Mouse (Mus musculus): ENCODE results near the gene Tollip. TPM values are rescaled to one million over a fixed set of nuclear protein-coding genes. Genes with fewer than 3 reads are reported as not detected.
"Not testable (repeated sequence)": the region's sequence is repeated elsewhere in the genome, so short reads cannot be mapped to it uniquely, and the experiment has no call there.

Gene Tollip
- polyA plus RNA-seq, 1 experiment from 2014 or later: 48.9 TPM

DNA sequence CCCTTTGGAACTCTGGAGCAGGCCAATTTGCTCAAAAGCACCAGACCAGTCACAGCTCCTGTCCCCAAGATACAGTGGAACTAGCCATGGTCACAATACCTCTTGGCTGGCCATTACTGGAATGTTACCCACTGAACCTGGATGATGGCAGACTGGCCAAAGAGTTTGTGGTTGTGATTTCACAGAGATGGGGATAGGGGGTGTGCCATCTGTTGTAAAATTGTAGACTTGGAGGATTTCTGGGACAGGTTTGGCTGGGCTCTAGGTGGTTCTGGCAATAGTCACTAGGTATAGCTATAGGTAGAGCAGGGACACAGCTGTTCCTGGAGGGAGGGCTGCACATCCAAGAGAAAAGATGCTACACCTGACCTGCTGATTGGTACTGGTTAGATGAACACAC, 29.2 kb upstream of the Tollip start:
- Histone ChIP-seq H3K27me3 (replicated peaks; ENCODE audit: control insufficient read depth, insufficient read depth, low read length) (peaks cover 59% of the 10 kb centered on the region), H3K4me2 (ENCODE audit: low read depth, low read length) (no peak overlapping the region), H3K9ac (ENCODE audit: low read depth, low read length) (no peak overlapping the region), H3K27ac (replicated peaks; ENCODE audit: low read depth, low read length) (no peak overlapping the region), H3K36me3 (ENCODE audit: control insufficient read depth, insufficient read depth, low read length) (no peaks in the 10 kb centered on the region), H3K9me3 (ENCODE audit: control insufficient read depth, low read length) (no peaks in the 10 kb centered on the region), H3K4me1 (ENCODE audit: control insufficient read depth, insufficient read depth, low read length) (0 out of 2 replicates have a peak, but pooled peaks cover 5% of the 10 kb centered on the region), H3K4me3 (ENCODE audit: low read depth, low read length) (no peak overlapping the region)
- no peak for ATAC-seq (ENCODE audit: low read depth)
- no peak for DNase-seq (ENCODE audit: low spot score)

- ATAC-seq (ENCODE audit: low read depth) (no peak), DNase-seq (ENCODE audit: low spot score) (peak; percentile 41)
- 0 out of 2 replicates have a peak, but pooled peaks cover 5% of the 10 kb centered on the region for H3K4me1 ChIP-seq (ENCODE audit: control insufficient read depth, insufficient read depth, low read length)
- H3K27me3 ChIP-seq (replicated peaks; ENCODE audit: control insufficient read depth, insufficient read depth, low read length): peaks cover 44% of the 10 kb centered on the region
- H3K27ac ChIP-seq (replicated peaks; ENCODE audit: low read depth, low read length): no peak overlapping the region
- 19% methylated on average over 7 of the region's 7 CpGs for WGBS
- no peak overlapping the region for H3K4me3 ChIP-seq (ENCODE audit: low read depth, low read length)
- H3K9ac ChIP-seq (ENCODE audit: low read depth, low read length): no peak overlapping the region
- H3K36me3 ChIP-seq (ENCODE audit: control insufficient read depth, insufficient read depth, low read length): no peaks in the 10 kb centered on the region
- H3K9me3 ChIP-seq (ENCODE audit: control insufficient read depth, low read length): no peaks in the 10 kb centered on the region
- H3K4me2 ChIP-seq (ENCODE audit: low read depth, low read length): no peak overlapping the region
These were observed 27.6 kb upstream of the Tollip start for GRCm38 (mm10) chr7:141945927-141946326.

GRCm38 (mm10) chr7:141943444-141943843, 25.1 kb upstream of the Tollip start:
- Histone ChIP-seq H3K9me3 (ENCODE audit: control insufficient read depth, low read length) (no peaks in the 10 kb centered on the region), H3K36me3 (ENCODE audit: control insufficient read depth, insufficient read depth, low read length) (no peaks in the 10 kb centered on the region), H3K27me3 (replicated peaks; ENCODE audit: control insufficient read depth, insufficient read depth, low read length) (peaks cover 22% of the 10 kb centered on the region), H3K9ac (ENCODE audit: low read depth, low read length) (no peak overlapping the region), H3K27ac (replicated peaks; ENCODE audit: low read depth, low read length) (no peak overlapping the region), H3K4me1 (ENCODE audit: control insufficient read depth, insufficient read depth, low read length) (no peaks in the 10 kb centered on the region), H3K4me3 (ENCODE audit: low read depth, low read length) (no peak overlapping the region), H3K4me2 (ENCODE audit: low read depth, low read length) (no peak overlapping the region)
- ATAC-seq (ENCODE audit: low read depth) (no peak), DNase-seq (ENCODE audit: low spot score) (no peak)
- WGBS: 66% methylated on average over 5 of the region's 5 CpGs

- WGBS: 93% methylated on average over 6 of the region's 6 CpGs
- H3K9me3 ChIP-seq (ENCODE audit: control insufficient read depth, low read length): no peaks in the 10 kb centered on the region
- no peaks in the 10 kb centered on the region for H3K27me3 ChIP-seq (replicated peaks; ENCODE audit: control insufficient read depth, insufficient read depth, low read length)
- ATAC-seq (ENCODE audit: low read depth) (no peak), DNase-seq (ENCODE audit: low spot score) (no peak)
- H3K4me2 ChIP-seq (ENCODE audit: low read depth, low read length): no peak overlapping the region
- no peaks in the 10 kb centered on the region for H3K36me3 ChIP-seq (ENCODE audit: control insufficient read depth, insufficient read depth, low read length)
- H3K9ac ChIP-seq (ENCODE audit: low read depth, low read length): no peak overlapping the region
- H3K4me3 ChIP-seq (ENCODE audit: low read depth, low read length): no peak overlapping the region
- no peak overlapping the region for H3K27ac ChIP-seq (replicated peaks; ENCODE audit: low read depth, low read length)
- no peaks in the 10 kb centered on the region for H3K4me1 ChIP-seq (ENCODE audit: control insufficient read depth, insufficient read depth, low read length)
These were observed 16.6 kb upstream of the Tollip start for GRCm38 (mm10) chr7:141934951-141935350.

GRCm38 (mm10) chr7:141934128-141934898, 16.0 kb upstream of the Tollip start:
- peak; percentile 5 for DNase-seq (ENCODE audit: low spot score)
- Histone ChIP-seq H3K4me2 (ENCODE audit: low read depth, low read length) (no peak overlapping the region), H3K4me3 (ENCODE audit: low read depth, low read length) (no peak overlapping the region), H3K4me1 (ENCODE audit: control insufficient read depth, insufficient read depth, low read length) (no peaks in the 10 kb centered on the region), H3K27ac (replicated peaks; ENCODE audit: low read depth, low read length) (no peak overlapping the region), H3K27me3 (replicated peaks; ENCODE audit: control insufficient read depth, insufficient read depth, low read length) (no peaks in the 10 kb centered on the region), H3K36me3 (ENCODE audit: control insufficient read depth, insufficient read depth, low read length) (no peaks in the 10 kb centered on the region), H3K9ac (ENCODE audit: low read depth, low read length) (no peak overlapping the region), H3K9me3 (ENCODE audit: control insufficient read depth, low read length) (no peaks in the 10 kb centered on the region)
- peak; percentile 68; the same call in 1 of the 2 replicates for ATAC-seq (ENCODE audit: low read depth)
- WGBS: 61% methylated on average over 7 of the region's 7 CpGs

DNA sequence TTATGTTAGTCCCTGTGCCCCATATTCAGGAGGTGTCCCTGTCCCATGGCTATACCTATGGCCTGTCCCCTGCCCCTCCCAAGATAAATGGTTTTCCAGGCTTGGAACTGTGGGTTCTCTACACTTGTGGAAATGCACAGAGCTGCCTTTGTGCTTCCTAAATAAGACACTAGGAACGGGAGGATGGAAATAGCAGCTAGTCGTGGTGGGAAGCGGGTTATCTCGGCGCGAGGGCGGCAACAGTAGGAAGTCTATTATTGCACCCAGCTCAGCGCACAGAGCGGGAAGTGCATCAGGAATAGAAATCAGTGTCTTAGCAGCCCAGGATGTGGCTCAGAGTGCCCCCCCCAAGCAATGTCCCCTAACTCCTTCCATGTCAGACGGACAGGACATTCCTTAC, 10.3 kb upstream of the Tollip start:
- Histone ChIP-seq H3K4me2 (ENCODE audit: low read depth, low read length) (no peak overlapping the region), H3K4me1 (ENCODE audit: control insufficient read depth, insufficient read depth, low read length) (no peaks in the 10 kb centered on the region), H3K9me3 (ENCODE audit: control insufficient read depth, low read length) (no peaks in the 10 kb centered on the region), H3K4me3 (ENCODE audit: low read depth, low read length) (no peak overlapping the region), H3K36me3 (ENCODE audit: control insufficient read depth, insufficient read depth, low read length) (no peaks in the 10 kb centered on the region), H3K9ac (ENCODE audit: low read depth, low read length) (no peak overlapping the region), H3K27ac (replicated peaks; ENCODE audit: low read depth, low read length) (no peak overlapping the region), H3K27me3 (replicated peaks; ENCODE audit: control insufficient read depth, insufficient read depth, low read length) (no peaks in the 10 kb centered on the region)
- no peak for ATAC-seq (ENCODE audit: low read depth)
- DNase-seq (ENCODE audit: low spot score): no peak
- WGBS: 75% methylated on average over 10 of the region's 10 CpGs

DNA sequence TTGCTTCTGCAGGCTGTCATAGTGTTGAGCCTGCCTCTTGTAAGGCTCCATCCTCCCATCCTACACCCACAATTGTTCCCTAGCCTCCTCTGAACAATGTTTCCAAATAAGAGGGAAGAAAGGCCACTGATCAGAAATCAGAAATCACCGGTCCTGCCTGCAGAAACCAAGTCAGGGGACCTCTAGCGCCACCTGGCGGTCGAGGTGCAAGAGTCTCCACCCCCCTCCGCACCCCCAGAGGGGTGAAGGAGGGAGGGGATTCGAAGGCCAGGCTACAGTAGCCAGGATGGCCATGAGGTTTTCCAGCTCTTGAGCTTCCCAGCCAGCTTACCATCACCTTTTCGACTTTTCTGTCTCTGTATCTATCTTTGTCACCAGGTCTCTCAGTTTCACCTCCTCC, 6.6 kb upstream of the Tollip start:
- H3K36me3 ChIP-seq (ENCODE audit: control insufficient read depth, insufficient read depth, low read length): no peaks in the 10 kb centered on the region
- H3K9me3 ChIP-seq (ENCODE audit: control insufficient read depth, low read length): no peaks in the 10 kb centered on the region
- no peaks in the 10 kb centered on the region for H3K4me1 ChIP-seq (ENCODE audit: control insufficient read depth, insufficient read depth, low read length)
- 8% methylated on average over 6 of the region's 7 CpGs for WGBS
- no peak overlapping the region for H3K27ac ChIP-seq (replicated peaks; ENCODE audit: low read depth, low read length)
- H3K4me2 ChIP-seq (ENCODE audit: low read depth, low read length): no peak overlapping the region
- no peak overlapping the region for H3K9ac ChIP-seq (ENCODE audit: low read depth, low read length)
- no peak overlapping the region for H3K4me3 ChIP-seq (ENCODE audit: low read depth, low read length)
- ATAC-seq (ENCODE audit: low read depth) (no peak), DNase-seq (ENCODE audit: low spot score) (peak; percentile 60)
- H3K27me3 ChIP-seq (replicated peaks; ENCODE audit: control insufficient read depth, insufficient read depth, low read length): no peaks in the 10 kb centered on the region

DNA sequence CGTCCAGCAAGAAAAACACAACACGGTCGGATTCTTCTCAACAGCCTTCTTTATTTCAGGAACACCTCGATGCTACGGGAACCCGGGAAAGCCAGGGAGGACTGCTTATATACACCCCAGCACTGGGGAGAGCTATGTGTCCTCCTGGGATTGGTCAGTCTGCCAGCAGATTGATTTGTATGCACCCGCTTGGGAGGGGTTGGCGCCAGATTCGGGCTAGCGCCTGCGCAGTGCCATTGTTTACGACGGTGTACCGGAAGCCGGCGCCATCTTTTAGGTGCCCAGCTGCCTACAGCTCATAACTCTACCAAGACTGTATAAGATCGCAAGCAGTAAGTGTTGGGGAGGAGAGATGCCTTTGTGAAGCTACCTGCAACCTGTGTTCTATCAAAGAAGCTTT, 5.8 kb upstream of the Tollip start:
- 91% methylated on average over 17 of the region's 17 CpGs for WGBS
- DNase-seq (ENCODE audit: low spot score); H3K27ac ChIP-seq (replicated peaks; ENCODE audit: low read depth, low read length); H3K9ac ChIP-seq (ENCODE audit: low read depth, low read length); H3K36me3 ChIP-seq (ENCODE audit: control insufficient read depth, insufficient read depth, low read length); H3K4me2 ChIP-seq (ENCODE audit: low read depth, low read length); H3K4me3 ChIP-seq (ENCODE audit: low read depth, low read length); ATAC-seq (ENCODE audit: low read depth); H3K27me3 ChIP-seq (replicated peaks; ENCODE audit: control insufficient read depth, insufficient read depth, low read length); H3K4me1 ChIP-seq (ENCODE audit: control insufficient read depth, insufficient read depth, low read length); H3K9me3 ChIP-seq (ENCODE audit: control insufficient read depth, low read length): not testable (repeated sequence)

DNA sequence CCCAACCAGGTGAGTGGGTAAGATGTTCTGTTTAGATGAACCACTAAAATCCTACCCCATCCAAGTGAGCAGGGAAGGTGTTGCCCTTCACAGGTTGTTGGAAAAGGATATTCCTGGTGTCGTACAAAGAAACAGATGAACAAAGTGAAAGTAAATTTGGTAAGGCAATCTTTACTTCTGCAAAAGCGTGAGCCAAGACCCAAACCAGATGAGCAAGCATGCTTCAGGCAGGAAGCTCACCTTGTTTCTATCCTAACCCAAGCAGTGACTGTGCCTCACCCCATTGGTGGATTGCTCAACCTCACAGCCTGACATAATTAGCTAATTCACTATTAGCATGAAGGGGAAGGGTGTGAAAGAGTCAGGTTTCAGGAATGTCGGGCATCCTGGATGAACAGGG, 7.0 kb downstream of the Tollip start:
- Histone ChIP-seq H3K9me3 (ENCODE audit: control insufficient read depth, low read length) (no peaks in the 10 kb centered on the region), H3K9ac (ENCODE audit: low read depth, low read length) (no peak overlapping the region), H3K27ac (replicated peaks; ENCODE audit: low read depth, low read length) (no peak overlapping the region), H3K36me3 (ENCODE audit: control insufficient read depth, insufficient read depth, low read length) (no peaks in the 10 kb centered on the region), H3K27me3 (replicated peaks; ENCODE audit: control insufficient read depth, insufficient read depth, low read length) (no peaks in the 10 kb centered on the region), H3K4me2 (ENCODE audit: low read depth, low read length) (no peak overlapping the region), H3K4me1 (ENCODE audit: control insufficient read depth, insufficient read depth, low read length) (peaks cover 2% of the 10 kb centered on the region; the same call in 1 of the 2 replicates), H3K4me3 (ENCODE audit: low read depth, low read length) (no peak overlapping the region)
- no peak for ATAC-seq (ENCODE audit: low read depth)
- WGBS: 57% methylated on average over 3 of the region's 3 CpGs
- DNase-seq (ENCODE audit: low spot score): peak; percentile 30
